Mouse (Mus musculus): Measurements from ENCODE around the gene Ctsll3. TPM values are rescaled to one million over a fixed set of nuclear protein-coding genes. Genes with fewer than 3 reads are reported as not detected.

Gene Ctsll3
- not detected in 2 replicates for polyA plus RNA-seq (2014; fragmentation: Nextera tagmentation; extraction: Ambion mirVana)

GRCm38 (mm10) chr13:60802749-60803148, at the start of gene Ctsll3:
Ctsll3 (minus strand) TSS chr13:60802849.
- Histone ChIP-seq H3K27me3 (ENCODE audit: control insufficient read depth, insufficient read depth, low read length) (no peaks in the 10 kb centered on the region), H3K27ac (ENCODE audit: low read depth, low read length) (no peak within 1 kb of the TSS), H3K9me3 (replicated peaks; ENCODE audit: control insufficient read depth, low read length) (no peaks in the 10 kb centered on the region), H3K36me3 (ENCODE audit: control insufficient read depth, insufficient read depth, low read length) (no peaks in the 10 kb centered on the region), H3K4me3 (ENCODE audit: low read depth, low read length) (no peak within 1 kb of the TSS), H3K4me1 (ENCODE audit: control insufficient read depth, insufficient read depth, low read length) (no peaks in the 10 kb centered on the region), H3K4me2 (no peak within 1 kb of the TSS), H3K9ac (ENCODE audit: low read depth, low read length) (no peak within 1 kb of the TSS)
- ATAC-seq (replicated peaks; ENCODE audit: insufficient number of reproducible peaks, low FRiP score, low TSS enrichment): no peak
- WGBS (ENCODE audit: insufficient replicate concordance): 58% methylated on average over 1 of the region's 1 CpGs

GRCm38 (mm10) chr13:60848241-60849120, 45.8 kb upstream of the Ctsll3 start:
- no peak overlapping the region for H3K4me3 ChIP-seq (ENCODE audit: low read depth, low read length)
- no peak for ATAC-seq (replicated peaks; ENCODE audit: insufficient number of reproducible peaks, low FRiP score, low TSS enrichment)
- no peak overlapping the region for H3K27ac ChIP-seq (ENCODE audit: low read depth, low read length)
- H3K27me3 ChIP-seq (ENCODE audit: control insufficient read depth, insufficient read depth, low read length): no peaks in the 10 kb centered on the region
- no peaks in the 10 kb centered on the region for H3K36me3 ChIP-seq (ENCODE audit: control insufficient read depth, insufficient read depth, low read length)
- H3K4me2 ChIP-seq: no peak overlapping the region
- no peaks in the 10 kb centered on the region for H3K4me1 ChIP-seq (ENCODE audit: control insufficient read depth, insufficient read depth, low read length)
- H3K9ac ChIP-seq (ENCODE audit: low read depth, low read length): no peak overlapping the region
- no peaks in the 10 kb centered on the region for H3K9me3 ChIP-seq (replicated peaks; ENCODE audit: control insufficient read depth, low read length)
- 76% methylated on average over 4 of the region's 4 CpGs for WGBS (ENCODE audit: insufficient replicate concordance)

GRCm38 (mm10) chr13:60843153-60843552, 40.5 kb upstream of the Ctsll3 start:
- Histone ChIP-seq H3K9me3 (replicated peaks; ENCODE audit: control insufficient read depth, low read length) (no peaks in the 10 kb centered on the region), H3K4me1 (ENCODE audit: control insufficient read depth, insufficient read depth, low read length) (no peaks in the 10 kb centered on the region), H3K4me3 (ENCODE audit: low read depth, low read length) (no peak overlapping the region), H3K27me3 (ENCODE audit: control insufficient read depth, insufficient read depth, low read length) (no peaks in the 10 kb centered on the region), H3K9ac (ENCODE audit: low read depth, low read length) (no peak overlapping the region), H3K27ac (ENCODE audit: low read depth, low read length) (no peak overlapping the region), H3K4me2 (no peak overlapping the region), H3K36me3 (ENCODE audit: control insufficient read depth, insufficient read depth, low read length) (no peaks in the 10 kb centered on the region)
- no peak for ATAC-seq (replicated peaks; ENCODE audit: insufficient number of reproducible peaks, low FRiP score, low TSS enrichment)
- 73% methylated on average over 8 of the region's 8 CpGs for WGBS (ENCODE audit: insufficient replicate concordance)

DNA sequence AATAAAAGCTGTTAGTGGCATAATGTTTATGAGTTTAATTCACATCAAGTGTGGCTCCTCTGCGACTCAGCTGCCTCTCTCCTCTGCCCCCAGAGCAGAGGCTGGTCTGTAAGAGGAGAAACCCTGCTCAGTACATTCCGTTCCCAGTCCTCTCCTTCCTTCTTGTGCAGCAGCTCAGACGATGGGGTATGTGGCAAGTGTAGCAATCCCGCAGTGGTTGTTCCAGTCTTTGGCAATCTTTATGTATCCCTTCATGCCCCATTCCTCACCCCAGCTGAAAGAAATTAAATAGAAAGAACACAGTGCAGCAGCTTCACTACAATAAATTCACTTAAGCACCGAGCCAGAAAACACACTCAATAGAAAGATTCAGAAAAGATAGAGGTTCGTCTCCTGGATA, 40.1 kb upstream of the Ctsll3 start:
- Histone ChIP-seq H3K4me2 (no peak overlapping the region), H3K9ac (ENCODE audit: low read depth, low read length) (no peak overlapping the region), H3K4me1 (ENCODE audit: control insufficient read depth, insufficient read depth, low read length) (no peaks in the 10 kb centered on the region), H3K27me3 (ENCODE audit: control insufficient read depth, insufficient read depth, low read length) (no peaks in the 10 kb centered on the region), H3K27ac (ENCODE audit: low read depth, low read length) (no peak overlapping the region), H3K9me3 (replicated peaks; ENCODE audit: control insufficient read depth, low read length) (no peaks in the 10 kb centered on the region), H3K4me3 (ENCODE audit: low read depth, low read length) (no peak overlapping the region), H3K36me3 (ENCODE audit: control insufficient read depth, insufficient read depth, low read length) (no peaks in the 10 kb centered on the region)
- 64% methylated on average over 6 of the region's 6 CpGs for WGBS (ENCODE audit: insufficient replicate concordance)
- no peak for ATAC-seq (replicated peaks; ENCODE audit: insufficient number of reproducible peaks, low FRiP score, low TSS enrichment)

DNA sequence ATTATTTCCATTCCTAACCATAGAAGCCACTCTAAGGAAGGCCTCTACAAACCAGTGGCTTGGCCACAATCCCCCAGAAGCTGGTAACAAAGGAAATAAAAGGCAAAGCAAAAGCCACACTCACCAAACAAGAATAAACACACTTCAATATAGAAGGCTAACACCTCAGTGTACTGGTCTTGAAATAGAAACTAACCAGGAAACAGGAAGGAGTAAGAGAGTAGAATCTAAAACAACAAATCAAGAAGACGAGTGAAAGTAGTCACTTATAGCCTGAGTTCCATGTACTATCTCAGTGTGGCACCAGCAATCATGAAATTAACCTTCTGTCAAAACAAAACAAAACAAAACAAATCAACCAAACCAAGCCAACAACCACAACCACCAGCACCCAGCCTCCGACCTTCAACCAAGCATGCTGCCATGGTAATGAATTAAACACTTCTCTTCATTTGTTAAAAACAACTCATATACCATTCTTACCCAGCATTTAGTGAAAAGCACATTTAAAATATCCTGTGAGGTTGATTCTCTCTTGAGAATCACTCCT, 36.8 kb upstream of the Ctsll3 start:
- H3K9ac ChIP-seq (ENCODE audit: low read depth, low read length): no peak overlapping the region
- no peaks in the 10 kb centered on the region for H3K27me3 ChIP-seq (ENCODE audit: control insufficient read depth, insufficient read depth, low read length)
- H3K27ac ChIP-seq (ENCODE audit: low read depth, low read length): no peak overlapping the region
- H3K4me2 ChIP-seq: no peak overlapping the region
- no peaks in the 10 kb centered on the region for H3K9me3 ChIP-seq (replicated peaks; ENCODE audit: control insufficient read depth, low read length)
- H3K4me1 ChIP-seq (ENCODE audit: control insufficient read depth, insufficient read depth, low read length): no peaks in the 10 kb centered on the region
- no peaks in the 10 kb centered on the region for H3K36me3 ChIP-seq (ENCODE audit: control insufficient read depth, insufficient read depth, low read length)
- no peak overlapping the region for H3K4me3 ChIP-seq (ENCODE audit: low read depth, low read length)
- 49% methylated on average over 2 of the region's 2 CpGs for whole genome bisulfite sequencing (ENCODE audit: insufficient replicate concordance)
- ATAC-seq (replicated peaks; ENCODE audit: insufficient number of reproducible peaks, low FRiP score, low TSS enrichment): no peak

GRCm38 (mm10) chr13:60826052-60826451, 23.4 kb upstream of the Ctsll3 start:
- 52% methylated on average over 3 of the region's 3 CpGs for WGBS (ENCODE audit: insufficient replicate concordance)
- Histone ChIP-seq H3K4me3 (ENCODE audit: low read depth, low read length) (no peak overlapping the region), H3K4me2 (no peak overlapping the region), H3K27me3 (ENCODE audit: control insufficient read depth, insufficient read depth, low read length) (no peaks in the 10 kb centered on the region), H3K9me3 (replicated peaks; ENCODE audit: control insufficient read depth, low read length) (no peaks in the 10 kb centered on the region), H3K4me1 (ENCODE audit: control insufficient read depth, insufficient read depth, low read length) (no peaks in the 10 kb centered on the region), H3K27ac (ENCODE audit: low read depth, low read length) (no peak overlapping the region), H3K36me3 (ENCODE audit: control insufficient read depth, insufficient read depth, low read length) (no peaks in the 10 kb centered on the region), H3K9ac (ENCODE audit: low read depth, low read length) (no peak overlapping the region)
- no peak for ATAC-seq (replicated peaks; ENCODE audit: insufficient number of reproducible peaks, low FRiP score, low TSS enrichment)

GRCm38 (mm10) chr13:60820486-60821175, 18.0 kb upstream of the Ctsll3 start:
- H3K4me3 ChIP-seq (ENCODE audit: low read depth, low read length): no peak overlapping the region
- H3K9me3 ChIP-seq (replicated peaks; ENCODE audit: control insufficient read depth, low read length): no peaks in the 10 kb centered on the region
- H3K27ac ChIP-seq (ENCODE audit: low read depth, low read length): no peak overlapping the region
- no peak for ATAC-seq (replicated peaks; ENCODE audit: insufficient number of reproducible peaks, low FRiP score, low TSS enrichment)
- no peaks in the 10 kb centered on the region for H3K36me3 ChIP-seq (ENCODE audit: control insufficient read depth, insufficient read depth, low read length)
- no peaks in the 10 kb centered on the region for H3K27me3 ChIP-seq (ENCODE audit: control insufficient read depth, insufficient read depth, low read length)
- H3K4me2 ChIP-seq: no peak overlapping the region
- 58% methylated on average over 3 of the region's 3 CpGs for WGBS (ENCODE audit: insufficient replicate concordance)
- no peaks in the 10 kb centered on the region for H3K4me1 ChIP-seq (ENCODE audit: control insufficient read depth, insufficient read depth, low read length)
- no peak overlapping the region for H3K9ac ChIP-seq (ENCODE audit: low read depth, low read length)

DNA sequence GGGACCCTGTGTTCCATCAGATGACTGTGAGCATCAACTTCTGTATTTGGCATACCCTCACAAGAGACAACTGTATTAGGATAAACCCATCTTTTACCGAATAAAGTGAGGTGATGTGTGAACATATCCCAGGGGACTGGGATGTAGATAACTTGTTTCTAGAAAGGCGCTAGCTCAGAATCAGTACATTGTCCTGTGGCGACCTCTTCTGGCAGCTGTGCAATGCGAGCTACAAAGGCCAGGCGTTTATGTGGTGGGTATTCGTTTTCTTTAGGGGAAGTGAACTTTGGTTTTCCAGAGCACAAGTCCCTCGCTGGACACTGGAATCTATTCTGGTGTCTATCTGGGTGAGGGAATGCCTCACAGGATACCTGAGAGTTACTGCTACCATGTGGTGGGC, 16.8 kb upstream of the Ctsll3 start:
- no peak overlapping the region for H3K9ac ChIP-seq (ENCODE audit: low read depth, low read length)
- H3K36me3 ChIP-seq (ENCODE audit: control insufficient read depth, insufficient read depth, low read length): no peaks in the 10 kb centered on the region
- ATAC-seq (replicated peaks; ENCODE audit: insufficient number of reproducible peaks, low FRiP score, low TSS enrichment): no peak
- no peaks in the 10 kb centered on the region for H3K4me1 ChIP-seq (ENCODE audit: control insufficient read depth, insufficient read depth, low read length)
- no peaks in the 10 kb centered on the region for H3K9me3 ChIP-seq (replicated peaks; ENCODE audit: control insufficient read depth, low read length)
- no peak overlapping the region for H3K4me3 ChIP-seq (ENCODE audit: low read depth, low read length)
- H3K4me2 ChIP-seq: no peak overlapping the region
- H3K27ac ChIP-seq (ENCODE audit: low read depth, low read length): no peak overlapping the region
- H3K27me3 ChIP-seq (ENCODE audit: control insufficient read depth, insufficient read depth, low read length): no peaks in the 10 kb centered on the region
- WGBS (ENCODE audit: insufficient replicate concordance): 5% methylated on average over 7 of the region's 7 CpGs
